Mouse (Mus musculus): ENCODE data around the gene Clk2. TPM values are rescaled to one million over a fixed set of nuclear protein-coding genes. Genes with fewer than 3 reads are reported as not detected.

The Clk2 gene
- polyA plus RNA-seq, 2 experiments: 26.5 to 152 TPM

- TF ChIP-seq POLR2A (IDR thresholded peaks at IDR 0.05; ENCODE audit: borderline replicate concordance, extremely low read depth, insufficient read depth, insufficient read length): no peak
- peaks cover 12% of the 10 kb centered on the region for H3K4me1 ChIP-seq (ENCODE audit: control insufficient read depth, insufficient read depth, low read length)
- WGBS: 76% methylated on average over 3 of the region's 3 CpGs
- H3K36me3 ChIP-seq (ENCODE audit: control insufficient read depth, insufficient read depth, low read length): no peaks in the 10 kb centered on the region; the same call in 1 of the 2 replicates
- no peak overlapping the region for H3K4me3 ChIP-seq (replicated peaks; ENCODE audit: low read length)
- H3K9me3 ChIP-seq (ENCODE audit: control insufficient read depth, low read length): no peaks in the 10 kb centered on the region
- no peak overlapping the region for H3K27ac ChIP-seq (replicated peaks; ENCODE audit: low read depth, low read length)
- H3K27me3 ChIP-seq (ENCODE audit: control insufficient read depth, insufficient read depth, low read length): no peaks in the 10 kb centered on the region
- no peak overlapping the region for H3K4me2 ChIP-seq (replicated peaks; ENCODE audit: low read depth, low read length, severe bottlenecking)
- ATAC-seq (ENCODE audit: low FRiP score, low read depth): no peak
- no peak overlapping the region for H3K9ac ChIP-seq (ENCODE audit: low read depth, low read length, severe bottlenecking)
- DNase-seq (ENCODE audit: low spot score): no peak
These were observed 35.2 kb downstream of the Clk2 start for GRCm38 (mm10) chr3:89199839-89200238.

GRCm38 (mm10) chr3:89202253-89203141 lies 37.9 kb downstream of the Clk2 start, which contains the start of gene Gba:
Gene Gba, plus strand, starts transcription at chr3:89202928.
- Histone ChIP-seq H3K27ac (replicated peaks; ENCODE audit: low read depth, low read length) (no peak within 1 kb of the TSS), H3K4me1 (ENCODE audit: control insufficient read depth, insufficient read depth, low read length) (peaks cover 4% of the 10 kb centered on the region)
- WGBS: 27% methylated on average over 13 of the region's 13 CpGs

GRCm38 (mm10) chr3:89203142-89203514 lies 38.5 kb downstream of the Clk2 start:
- H3K27ac ChIP-seq (replicated peaks; ENCODE audit: low read depth, low read length): no peak overlapping the region
- WGBS: 36% methylated on average over 5 of the region's 5 CpGs
- H3K9me3 ChIP-seq (ENCODE audit: control insufficient read depth, low read length): no peaks in the 10 kb centered on the region
- H3K9ac ChIP-seq (ENCODE audit: low read depth, low read length, severe bottlenecking): peak overlapping the region; percentile 43
- peaks cover 4% of the 10 kb centered on the region for H3K4me1 ChIP-seq (ENCODE audit: control insufficient read depth, insufficient read depth, low read length)
- peak overlapping the region; percentile 46 for H3K4me3 ChIP-seq (replicated peaks; ENCODE audit: low read length)
- H3K27me3 ChIP-seq (ENCODE audit: control insufficient read depth, insufficient read depth, low read length): no peaks in the 10 kb centered on the region
- no peak for ATAC-seq (ENCODE audit: low FRiP score, low read depth)
- no peak for TF ChIP-seq POLR2A (IDR thresholded peaks at IDR 0.05; ENCODE audit: borderline replicate concordance, extremely low read depth, insufficient read depth, insufficient read length)
- H3K4me2 ChIP-seq (replicated peaks; ENCODE audit: low read depth, low read length, severe bottlenecking): peak overlapping the region; percentile 52
- DNase-seq (ENCODE audit: low spot score): no peak
- H3K36me3 ChIP-seq (ENCODE audit: control insufficient read depth, insufficient read depth, low read length): peaks cover 30% of the 10 kb centered on the region

More at GRCm38 (mm10) chr3:89202253-89203141, 37.9 kb downstream of the Clk2 start, which contains the start of gene Gba:
- H3K4me3 ChIP-seq (replicated peaks; ENCODE audit: low read length): peak within 1 kb of the TSS; percentile 46
- TF ChIP-seq POLR2A (IDR thresholded peaks at IDR 0.05; ENCODE audit: borderline replicate concordance, extremely low read depth, insufficient read depth, insufficient read length): no peak
- no peaks in the 10 kb centered on the region for H3K9me3 ChIP-seq (ENCODE audit: control insufficient read depth, low read length)
- DNase-seq (ENCODE audit: low spot score) (peak; percentile 97), ATAC-seq (ENCODE audit: low FRiP score, low read depth) (peak; percentile 92)
- peaks cover 24% of the 10 kb centered on the region for H3K36me3 ChIP-seq (ENCODE audit: control insufficient read depth, insufficient read depth, low read length)
- no peaks in the 10 kb centered on the region for H3K27me3 ChIP-seq (ENCODE audit: control insufficient read depth, insufficient read depth, low read length)
- peak within 1 kb of the TSS; percentile 52 for H3K4me2 ChIP-seq (replicated peaks; ENCODE audit: low read depth, low read length, severe bottlenecking)
- peak within 1 kb of the TSS; percentile 43 for H3K9ac ChIP-seq (ENCODE audit: low read depth, low read length, severe bottlenecking)

GRCm38 (mm10) chr3:89206079-89206478 lies 41.5 kb downstream of the Clk2 start:
- Histone ChIP-seq H3K4me3 (replicated peaks; ENCODE audit: low read length) (no peak overlapping the region), H3K36me3 (ENCODE audit: control insufficient read depth, insufficient read depth, low read length) (peaks cover 55% of the 10 kb centered on the region)

GRCm38 (mm10) chr3:89206695-89207094 lies 42.1 kb downstream of the Clk2 start:
- WGBS: 76% methylated on average over 2 of the region's 2 CpGs
- H3K27me3 ChIP-seq (ENCODE audit: control insufficient read depth, insufficient read depth, low read length): no peaks in the 10 kb centered on the region
- ATAC-seq (ENCODE audit: low FRiP score, low read depth): no peak
- peaks cover 4% of the 10 kb centered on the region for H3K4me1 ChIP-seq (ENCODE audit: control insufficient read depth, insufficient read depth, low read length)
- no peak overlapping the region for H3K9ac ChIP-seq (ENCODE audit: low read depth, low read length, severe bottlenecking)
- no peaks in the 10 kb centered on the region for H3K9me3 ChIP-seq (ENCODE audit: control insufficient read depth, low read length)
- peaks cover 55% of the 10 kb centered on the region for H3K36me3 ChIP-seq (ENCODE audit: control insufficient read depth, insufficient read depth, low read length)
- H3K27ac ChIP-seq (replicated peaks; ENCODE audit: low read depth, low read length): no peak overlapping the region
- no peak for DNase-seq (ENCODE audit: low spot score)
- no peak overlapping the region for H3K4me3 ChIP-seq (replicated peaks; ENCODE audit: low read length)
- no peak for TF ChIP-seq POLR2A (IDR thresholded peaks at IDR 0.05; ENCODE audit: borderline replicate concordance, extremely low read depth, insufficient read depth, insufficient read length)
- no peak overlapping the region for H3K4me2 ChIP-seq (replicated peaks; ENCODE audit: low read depth, low read length, severe bottlenecking)

More at GRCm38 (mm10) chr3:89206079-89206478, 41.5 kb downstream of the Clk2 start:
- H3K9me3 ChIP-seq (ENCODE audit: control insufficient read depth, low read length): no peaks in the 10 kb centered on the region
- ATAC-seq (ENCODE audit: low FRiP score, low read depth) (no peak), DNase-seq (ENCODE audit: low spot score) (no peak)
- peaks cover 4% of the 10 kb centered on the region for H3K4me1 ChIP-seq (ENCODE audit: control insufficient read depth, insufficient read depth, low read length)
- H3K9ac ChIP-seq (ENCODE audit: low read depth, low read length, severe bottlenecking): no peak overlapping the region
- no peak overlapping the region for H3K27ac ChIP-seq (replicated peaks; ENCODE audit: low read depth, low read length)
- no peak for TF ChIP-seq POLR2A (IDR thresholded peaks at IDR 0.05; ENCODE audit: borderline replicate concordance, extremely low read depth, insufficient read depth, insufficient read length)
- no peak overlapping the region for H3K4me2 ChIP-seq (replicated peaks; ENCODE audit: low read depth, low read length, severe bottlenecking)
- no peaks in the 10 kb centered on the region for H3K27me3 ChIP-seq (ENCODE audit: control insufficient read depth, insufficient read depth, low read length)
- 94% methylated on average over 7 of the region's 7 CpGs for WGBS
